Comparison of ENCODE assay signal across 13 mouse cellular contexts in genomic region chr2:132989778-132990564, GRCm38 (mm10). TPM values are rescaled to one million over a fixed set of nuclear protein-coding genes. Genes with fewer than 3 reads are reported as not detected.
A peak's percentile ranks its signal among the peaks of the same experiment; 100 is the strongest.
DNase-seq lines count a peak whose midpoint lies in the region; ATAC-seq and TF ChIP-seq lines count a peak whose summit lies in the region.
"Had no signal": no experiment of that assay in that cellular context is flagged by ENCODE, and none has a peak within 500 bp of the region (broad histone marks: within the 10 kb centered on the region; RNA-seq: fewer than 3 reads in every experiment).

No protein-coding gene starts in this region.

- H3K4me1 ChIP-seq in hindbrain, embryonic 15.5 days (replicated peaks): no peaks in the 10 kb centered on the region
- H3K4me1 ChIP-seq in hindbrain, embryonic 12.5 days: no peaks in the 10 kb centered on the region; the same call in 1 of the 2 replicates
- H3K4me1 ChIP-seq in intestine, postnatal 0 days (replicated peaks; ENCODE audit: control insufficient read depth, insufficient read depth, low read length): no peaks in the 10 kb centered on the region
- H3K4me1 ChIP-seq: forebrain, embryonic 12.5 days had no signal

- WGBS in hindbrain, embryonic 15.5 days: 60% methylated on average over 11 of the region's 11 CpGs
- WGBS in hindbrain, embryonic 12.5 days: 66% methylated on average over 11 of the region's 11 CpGs
- WGBS in intestine, postnatal 0 days: 21% methylated on average over 11 of the region's 11 CpGs

- peak; percentile 28 for DNase-seq in adrenal gland, postnatal 10 days
- peak; percentile 19 to 48 for DNase-seq in heart, adult 9 months (ENCODE audit: low spot score in 2 of 2)
- DNase-seq in c-Kit-positive CD71-positive TER-119-positive erythroid progenitor cells, embryonic 14.5 days (ENCODE audit: low spot score): no peak
- DNase-seq: cerebellum, adult 8-10 months had no signal

- no peak overlapping the region for H3K9ac ChIP-seq in hindbrain, embryonic 15.5 days
- no peak overlapping the region for H3K9ac ChIP-seq in hindbrain, embryonic 12.5 days
- no peak overlapping the region for H3K9ac ChIP-seq in intestine, postnatal 0 days (ENCODE audit: low read depth, low read length)
- H3K9ac ChIP-seq: forebrain, embryonic 12.5 days had no signal

- no peak overlapping the region for H3K4me2 ChIP-seq in hindbrain, embryonic 15.5 days
- no peak overlapping the region for H3K4me2 ChIP-seq in hindbrain, embryonic 12.5 days (replicated peaks)
- no peak overlapping the region; the same call in 1 of the 2 replicates for H3K4me2 ChIP-seq in intestine, postnatal 0 days (replicated peaks; ENCODE audit: low read depth)
- H3K4me2 ChIP-seq: forebrain, embryonic 12.5 days had no signal

- H3K9me3 ChIP-seq in hindbrain, embryonic 15.5 days: no peaks in the 10 kb centered on the region
- H3K9me3 ChIP-seq in hindbrain, embryonic 12.5 days (replicated peaks): no peaks in the 10 kb centered on the region
- H3K9me3 ChIP-seq in intestine, postnatal 0 days (ENCODE audit: control insufficient read depth): no peaks in the 10 kb centered on the region
- H3K9me3 ChIP-seq: forebrain, embryonic 12.5 days had no signal

- H3K27ac ChIP-seq in hindbrain, embryonic 15.5 days (replicated peaks): no peak overlapping the region
- no peak overlapping the region for H3K27ac ChIP-seq in hindbrain, embryonic 12.5 days
- H3K27ac ChIP-seq in intestine, postnatal 0 days (ENCODE audit: low read depth, low read length): no peak overlapping the region
- H3K27ac ChIP-seq: forebrain, embryonic 12.5 days had no signal

- H3K4me3 ChIP-seq in hindbrain, embryonic 15.5 days: no peak overlapping the region
- no peak overlapping the region for H3K4me3 ChIP-seq in hindbrain, embryonic 12.5 days
- no peak overlapping the region for H3K4me3 ChIP-seq in intestine, postnatal 0 days (ENCODE audit: low read depth, low read length)
- H3K4me3 ChIP-seq: forebrain, embryonic 12.5 days had no signal

- no peak for TF ChIP-seq CTCF in intestine, postnatal 0 days (IDR thresholded peaks at IDR 0.05; ENCODE audit: low read depth)

- ATAC-seq in hindbrain, embryonic 15.5 days (ENCODE audit: low FRiP score, low read depth): 0 out of 2 replicates have a peak, but pooled peaks have one; percentile 23
- ATAC-seq in hindbrain, embryonic 12.5 days (ENCODE audit: low FRiP score): no peak
- peak; percentile 69 for ATAC-seq in intestine, postnatal 0 days
- no peak for ATAC-seq in erythroblast, adult 5-6 weeks (replicated peaks; ENCODE audit: low FRiP score, poor library complexity, severe bottlenecking)
- ATAC-seq in erythroid progenitor cell, adult 5-6 weeks (replicated peaks; ENCODE audit: low FRiP score, poor library complexity, severe bottlenecking): no peak
- ATAC-seq: CD4-positive, CD25-positive, alpha-beta regulatory T cell, adult 4 months had no signal

- no peaks in the 10 kb centered on the region for H3K27me3 ChIP-seq in hindbrain, embryonic 15.5 days
- no peaks in the 10 kb centered on the region for H3K27me3 ChIP-seq in hindbrain, embryonic 12.5 days
- no peaks in the 10 kb centered on the region for H3K27me3 ChIP-seq in intestine, postnatal 0 days (replicated peaks; ENCODE audit: control insufficient read depth, insufficient read depth, low read length)
- H3K27me3 ChIP-seq: forebrain, embryonic 12.5 days had no signal

- no peaks in the 10 kb centered on the region for H3K36me3 ChIP-seq in hindbrain, embryonic 15.5 days
- no peaks in the 10 kb centered on the region for H3K36me3 ChIP-seq in hindbrain, embryonic 12.5 days
- H3K36me3 ChIP-seq in intestine, postnatal 0 days (ENCODE audit: control insufficient read depth, insufficient read depth): no peaks in the 10 kb centered on the region
- H3K36me3 ChIP-seq: forebrain, embryonic 12.5 days had no signal

RNA-seq across cellular contexts. Expression of gene Fermt1, which starts 44.3 kb away (rescaled TPM):
- 0.04 TPM in 1 of 2 replicates, not detected in the other for polyA plus RNA-seq in hindbrain, embryonic 15.5 days (2015; fragmentation: Nextera tagmentation; extraction: Ambion mirVana)
- polyA plus RNA-seq in hindbrain, embryonic 12.5 days (2016; fragmentation: Nextera tagmentation; extraction: Ambion mirVana): 1.8 and 2.0 TPM in 2 replicates
- total RNA-seq in adrenal gland, postnatal 10 days (2021): under 1 TPM; 0.06 to 0.09 TPM
- 69.7 and 77.5 TPM in 2 replicates for polyA plus RNA-seq in intestine, postnatal 0 days (2015; fragmentation: Nextera tagmentation; extraction: Ambion mirVana)
- total RNA-seq in erythroblast, adult 5-6 weeks (2015; ENCODE audit: low replicate concordance): not detected in 2 replicates
- not detected in 2 replicates for total RNA-seq in erythroblast, adult 5-6 weeks (2017; ENCODE audit: low replicate concordance)
- not detected in 2 replicates for total RNA-seq in erythroid progenitor cell, adult 5-6 weeks (2015; ENCODE audit: low replicate concordance)
- not detected in 2 replicates for total RNA-seq in erythroid progenitor cell, adult 5-6 weeks (2017; ENCODE audit: low replicate concordance)
- total RNA-seq: megakaryocyte progenitor cell, adult 5-6 weeks had no signal
- polyA plus RNA-seq: neural tube, embryonic 14.5 days had no signal

Comparison
In these comparisons a context has a peak if more than half of its experiments do, and no peak if none do; other contexts are left out.
1. ATAC-seq: peak in hindbrain, embryonic 15.5 days (single experiment) and intestine, postnatal 0 days (single experiment); none in hindbrain, embryonic 12.5 days (single experiment), erythroblast, adult 5-6 weeks (single experiment) and erythroid progenitor cell, adult 5-6 weeks (single experiment).